Mouse (Mus musculus) cerebellum, adult 2 months (tissue): ENCODE results near the gene Serpinf2.

Source experiments
- CTCF ChIP-seq: fragments of 200-500 bp; IDR thresholded peaks from 2 replicates; pipeline ENCODE4 v1.5.1; 2011; ENCODE audit warnings: low read depth, mild to moderate bottlenecking, control low read depth, low read length, moderate library complexity, borderline replicate concordance; ENCODE audit not compliant: insufficient read depth
- POLR2A ChIP-seq: fragments of 200-500 bp; IDR thresholded peaks from 2 replicates; pipeline ENCODE4 v1.6.1; 2011; ENCODE audit warnings: low read length, control low read depth, borderline replicate concordance; ENCODE audit not compliant: insufficient read depth

- TF ChIP-seq POLR2A (no peak), CTCF (no peak)
These were observed 43.8 kb downstream of the Serpinf2 start for GRCm38 (mm10) chr11:75395611-75396010.
